Mouse (Mus musculus) C2C12 (cell line): ENCODE measurements at regions not wholly inside any gene's neighbourhood (a gene's known extent, or its start where the extent isn't known, plus 50 kb on each side); places are given as distances from the start of the nearest gene placed in this dataset.

Experiments
- CTCF ChIP-seq: IDR thresholded peaks from one replicate; pipeline ENCODE4 v1.5.1; 2011; ENCODE audit not compliant: control insufficient read depth, insufficient read depth, insufficient read length
- MAX ChIP-seq: IDR thresholded peaks from one replicate; pipeline ENCODE4 v1.6.1; 2011; ENCODE audit warnings: mild to moderate bottlenecking, control low read depth

GRCm38 (mm10) chr19:45300691-45301431 lies 62.7 kb upstream of the Btrc start:
- TF ChIP-seq MAX (no peak), CTCF (peak; percentile 30)
